Mouse (Mus musculus) kidney, postnatal 0 days (tissue): Measurements from ENCODE around the gene Capzb. TPM values are rescaled to one million over a fixed set of nuclear protein-coding genes. Genes with fewer than 3 reads are reported as not detected.

Source experiments
- ATAC-seq: fragments of 200-750 bp; cut with Nextera tagmentation; replicated peaks from 2 replicates; pipeline ENCODE4 v1.8.0; 2017; ENCODE audit warnings: low read depth, moderate number of reproducible peaks, moderate TSS enrichment, moderate library complexity; ENCODE audit not compliant: low FRiP score
- DNase-seq: peaks from one replicate; pipeline ENCODE4 v3.0.0-alpha.2; 2016; ENCODE audit warnings: low spot score
- H3K27ac ChIP-seq: fragments of 300-500 bp; sonication (generic); 2 replicates; pipeline ENCODE4 v1.5.1; 2014; ENCODE audit warnings: mild to moderate bottlenecking
- H3K27me3 ChIP-seq: fragments of 300-500 bp; sonication (generic); 2 replicates; pipeline ENCODE4 v1.6.1; 2014; ENCODE audit warnings: low read length, mixed read lengths; ENCODE audit not compliant: insufficient read depth
- H3K36me3 ChIP-seq: fragments of 300-500 bp; sonication (generic); 2 replicates; pipeline ENCODE4 v1.6.1; 2014; ENCODE audit warnings: low read length, mixed read lengths; ENCODE audit not compliant: insufficient read depth
- H3K4me1 ChIP-seq: fragments of 300-500 bp; sonication (generic); replicated peaks from 2 replicates; pipeline ENCODE4 v1.6.1; 2014; ENCODE audit warnings: antibody characterized with exemption, low read length, mixed read lengths; ENCODE audit not compliant: insufficient read depth
- H3K4me2 ChIP-seq: fragments of 300-500 bp; sonication (generic); 2 replicates; pipeline ENCODE4 v1.6.1; 2014; ENCODE audit warnings: mild to moderate bottlenecking, low read length, moderate library complexity, mixed read lengths
- H3K4me3 ChIP-seq: fragments of 300-500 bp; sonication (generic); replicated peaks from 2 replicates; pipeline ENCODE4 v1.5.1; 2014; ENCODE audit warnings: low read depth, low read length
- H3K9ac ChIP-seq: fragments of 300-500 bp; sonication (generic); 2 replicates; pipeline ENCODE4 v1.6.1; 2014; ENCODE audit warnings: low read depth, low read length
- H3K9me3 ChIP-seq: fragments of 300-500 bp; sonication (generic); replicated peaks from 2 replicates; pipeline ENCODE4 v1.6.1; 2016; ENCODE audit warnings: low read length, inconsistent platforms, mixed read lengths
- CTCF ChIP-seq: IDR thresholded peaks from 2 replicates; pipeline ENCODE4 v1.5.1; 2016; ENCODE audit warnings: antibody characterized with exemption, low read depth, mild to moderate bottlenecking, moderate library complexity
- WGBS: fragments of 180-500 bp; shearing (Covaris S2); extraction: QIAGEN DNeasy Blood & Tissue Kit; methylation state at CpG from one replicate; pipeline ENCODE4 v1.1.7; 2014; 5-methylcytosine and 5-hydroxymethylcytosine counted together
- polyA plus RNA-seq: library from polyadenylated mRNA; unstranded; fragments of >200 nt; fragmentation: Nextera tagmentation; extraction: Ambion mirVana; gene quantifications from 2 replicates; pipeline ENCODE4 v1.2.1, GENCODE M21; 2015

Capzb gene
- polyA plus RNA-seq, 1 experiment from 2014 or later: 304 TPM

GRCm38 (mm10) chr4:139213086-139213485, 20.4 kb downstream of the Capzb start:
- no peak overlapping the region for H3K4me3 ChIP-seq
- no peaks in the 10 kb centered on the region for H3K36me3 ChIP-seq
- DNase-seq (no peak), ATAC-seq (no peak)
- H3K9me3 ChIP-seq: no peaks in the 10 kb centered on the region
- no peak overlapping the region for H3K9ac ChIP-seq
- 83% methylated on average over 10 of the region's 10 CpGs for WGBS
- TF ChIP-seq CTCF: no peak
- H3K4me1 ChIP-seq: peaks cover 19% of the 10 kb centered on the region
- H3K27ac ChIP-seq: no peak overlapping the region
- no peak overlapping the region for H3K4me2 ChIP-seq
- no peaks in the 10 kb centered on the region for H3K27me3 ChIP-seq

- Histone ChIP-seq H3K4me1 (peaks cover 16% of the 10 kb centered on the region), H3K27me3 (no peaks in the 10 kb centered on the region), H3K4me3 (no peak overlapping the region), H3K4me2 (no peak overlapping the region), H3K9me3 (no peaks in the 10 kb centered on the region), H3K27ac (no peak overlapping the region; the same call in 1 of the 2 replicates), H3K9ac (no peak overlapping the region), H3K36me3 (no peaks in the 10 kb centered on the region)
- TF ChIP-seq CTCF: no peak
- 44% methylated on average over 11 of the region's 11 CpGs for WGBS
- ATAC-seq (0 out of 2 replicates have a peak, but pooled peaks have one; percentile 38), DNase-seq (no peak)
Observed at GRCm38 (mm10) chr4:139213935-139214371, 21.3 kb downstream of the Capzb start.

GRCm38 (mm10) chr4:139216566-139216965, 23.9 kb downstream of the Capzb start:
- H3K27ac ChIP-seq: no peak overlapping the region
- no peak for TF ChIP-seq CTCF
- no peak overlapping the region for H3K4me2 ChIP-seq
- WGBS: 60% methylated on average over 9 of the region's 9 CpGs
- no peaks in the 10 kb centered on the region for H3K27me3 ChIP-seq
- ATAC-seq (no peak), DNase-seq (no peak)
- H3K4me3 ChIP-seq: no peak overlapping the region
- H3K4me1 ChIP-seq: peaks cover 10% of the 10 kb centered on the region; the same call in 1 of the 2 replicates
- no peaks in the 10 kb centered on the region for H3K36me3 ChIP-seq
- H3K9ac ChIP-seq: no peak overlapping the region
- H3K9me3 ChIP-seq: no peaks in the 10 kb centered on the region

- Histone ChIP-seq H3K9me3 (no peaks in the 10 kb centered on the region), H3K4me3 (no peak overlapping the region), H3K4me2 (no peak overlapping the region), H3K36me3 (no peaks in the 10 kb centered on the region), H3K4me1 (peaks cover 9% of the 10 kb centered on the region; the same call in 1 of the 2 replicates), H3K9ac (no peak overlapping the region), H3K27ac (no peak overlapping the region), H3K27me3 (no peaks in the 10 kb centered on the region)
- no peak for ATAC-seq
- WGBS: 85% methylated on average over 3 of the region's 3 CpGs
- no peak for DNase-seq
- TF ChIP-seq CTCF: no peak
Observed at GRCm38 (mm10) chr4:139218539-139218938, 25.8 kb downstream of the Capzb start.

GRCm38 (mm10) chr4:139219656-139220055, 27.0 kb downstream of the Capzb start:
- no peaks in the 10 kb centered on the region for H3K9me3 ChIP-seq
- no peaks in the 10 kb centered on the region for H3K27me3 ChIP-seq
- DNase-seq (no peak), ATAC-seq (no peak)
- no peak overlapping the region for H3K27ac ChIP-seq
- no peak overlapping the region for H3K4me3 ChIP-seq
- H3K36me3 ChIP-seq: no peaks in the 10 kb centered on the region
- 84% methylated on average over 4 of the region's 4 CpGs for WGBS
- H3K4me1 ChIP-seq: peaks cover 4% of the 10 kb centered on the region; the same call in 1 of the 2 replicates
- no peak overlapping the region for H3K9ac ChIP-seq
- no peak overlapping the region for H3K4me2 ChIP-seq
- TF ChIP-seq CTCF: no peak

GRCm38 (mm10) chr4:139220978-139221377, 28.3 kb downstream of the Capzb start:
- Histone ChIP-seq H3K9ac (no peak overlapping the region), H3K4me2 (no peak overlapping the region), H3K36me3 (0 out of 2 replicates have a peak, but pooled peaks cover 4% of the 10 kb centered on the region), H3K9me3 (no peaks in the 10 kb centered on the region), H3K4me1 (peaks cover 2% of the 10 kb centered on the region; the same call in 1 of the 2 replicates), H3K27me3 (no peaks in the 10 kb centered on the region), H3K27ac (no peak overlapping the region), H3K4me3 (no peak overlapping the region)
- ATAC-seq (no peak), DNase-seq (no peak)
- TF ChIP-seq CTCF: peak; percentile 68
- 97% methylated on average over 4 of the region's 4 CpGs for WGBS

GRCm38 (mm10) chr4:139221837-139222236, 29.1 kb downstream of the Capzb start:
- Histone ChIP-seq H3K27me3 (no peaks in the 10 kb centered on the region), H3K27ac (no peak overlapping the region), H3K36me3 (0 out of 2 replicates have a peak, but pooled peaks cover 5% of the 10 kb centered on the region), H3K9me3 (no peaks in the 10 kb centered on the region), H3K4me1 (peaks cover 10% of the 10 kb centered on the region; the same call in 1 of the 2 replicates), H3K9ac (no peak overlapping the region), H3K4me2 (no peak overlapping the region), H3K4me3 (no peak overlapping the region)
- DNase-seq (no peak), ATAC-seq (no peak)
- WGBS: 83% methylated on average over 4 of the region's 4 CpGs
- no peak for TF ChIP-seq CTCF
